Mouse (Mus musculus) cortical plate, adult 2 months (tissue): ENCODE measurements around the gene Tnr.

Experiments used
- CTCF ChIP-seq: fragments of 200-500 bp; IDR thresholded peaks from 2 replicates; pipeline ENCODE4 v1.5.1; 2011; ENCODE audit warnings: mild to moderate bottlenecking, control low read depth, low read length; ENCODE audit not compliant: insufficient read depth; ENCODE audit errors: extremely low read depth
- POLR2A ChIP-seq: fragments of 200-500 bp; IDR thresholded peaks from 2 replicates; pipeline ENCODE4 v1.6.1; 2011; ENCODE audit warnings: mild to moderate bottlenecking, low read length, control low read depth; ENCODE audit not compliant: insufficient read depth; ENCODE audit errors: extremely low read depth

DNA sequence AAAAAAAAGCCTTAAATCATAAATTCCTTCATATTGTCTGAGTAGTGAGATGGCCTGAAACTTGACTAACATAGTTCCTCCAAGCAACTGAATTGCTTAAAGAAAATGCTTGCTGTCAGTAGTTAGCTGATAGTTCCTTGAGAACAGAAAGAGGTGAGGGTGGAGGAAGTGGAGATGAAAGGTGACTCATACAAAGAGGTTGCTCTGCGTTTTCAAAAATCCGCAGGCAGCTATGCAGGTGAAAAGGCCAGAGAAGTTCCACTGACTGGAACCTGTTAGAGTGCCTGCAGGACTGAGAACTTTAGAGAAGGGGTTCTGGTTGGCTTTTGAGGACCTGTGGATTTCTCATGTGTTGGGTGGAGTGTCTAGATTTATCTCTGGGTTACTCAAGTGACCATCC, 414.9 kb downstream of the Tnr start:
- no peak for TF ChIP-seq CTCF
- TF ChIP-seq POLR2A = no peak
